ENCODE assay signal across 8 mouse cellular contexts in the genomic region with DNA sequence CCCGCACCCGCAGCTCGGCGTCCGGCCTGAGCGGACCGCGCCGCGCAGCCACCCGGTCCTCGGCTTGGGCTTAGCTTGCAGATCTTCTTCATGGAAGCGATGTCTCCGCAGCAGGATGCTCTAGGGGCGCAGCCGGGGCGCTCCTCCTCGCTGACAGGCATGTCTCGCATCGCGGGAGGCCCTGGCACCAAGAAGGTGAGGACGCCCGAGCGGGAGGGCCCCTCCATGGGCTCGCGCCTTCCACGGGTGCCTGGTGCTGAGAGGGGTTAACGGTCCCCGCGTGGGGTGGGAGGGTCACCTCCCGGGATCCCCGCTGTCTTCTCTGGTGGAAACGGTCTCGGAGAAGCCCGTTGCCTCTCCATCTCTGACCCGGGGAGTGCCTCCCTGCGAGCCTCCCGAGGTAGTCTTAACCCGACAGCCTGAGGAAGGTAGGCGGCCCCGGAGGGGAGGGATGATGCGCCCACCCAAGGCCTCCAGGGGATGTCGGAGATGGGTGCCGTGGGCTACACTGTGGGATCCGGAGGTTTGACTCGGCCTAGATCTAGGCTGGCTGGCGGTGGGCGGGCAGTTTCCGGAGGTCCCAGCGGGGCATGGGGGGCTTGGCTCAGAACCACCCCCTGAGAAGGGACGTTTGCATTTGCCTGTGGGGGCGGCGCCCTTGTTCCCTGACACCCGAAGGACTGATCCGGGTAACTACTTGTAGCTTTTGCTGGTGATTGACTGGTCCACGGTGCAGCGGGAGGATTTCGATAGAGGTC. TPM values are rescaled to one million over a fixed set of nuclear protein-coding genes. Genes with fewer than 3 reads are reported as not detected.
A peak's percentile ranks its signal among the peaks of the same experiment; 100 is the strongest.
DNase-seq lines count a peak whose midpoint lies in the region; ATAC-seq and TF ChIP-seq lines count a peak whose summit lies in the region.

No protein-coding gene starts in this region.

- no peak for TF ChIP-seq RAD21 in CH12.LX (IDR thresholded peaks at IDR 0.05; ENCODE audit: low read depth, low read length)

- H3K4me1 ChIP-seq in CH12.LX (ENCODE audit: control insufficient read depth in 1 of 2, insufficient read depth in 2 of 2): peaks cover 0 to 11% of the 10 kb centered on the region in 2 experiments; a peak in 2 of 4 replicates
- H3K4me1 ChIP-seq in embryonic fibroblast, embryonic 13.5 days (ENCODE audit: control insufficient read depth, insufficient read depth, low read length): no peaks in the 10 kb centered on the region
- H3K4me1 ChIP-seq in heart, embryonic 15.5 days (replicated peaks): peaks cover 21% of the 10 kb centered on the region

- dilution Hi-C loops in CH12.LX (cut with MboI; ENCODE audit: extremely low pct_ligation_motif_present, extremely low pct_unique_long_range_greater_than_20kb, low sequenced_read_pairs): no loop called here

- H3K9ac ChIP-seq in CH12.LX (ENCODE audit: insufficient read depth, low read depth): peak overlapping the region; percentile 1; the same call in 1 of the 2 replicates
- H3K9ac ChIP-seq in heart, embryonic 15.5 days: peak overlapping the region; percentile 56

- H3K4me3 ChIP-seq in CH12.LX (replicated peaks in 1 of 3; ENCODE audit: low read depth in 2 of 3, low read length in 2 of 3, poor library complexity in 1 of 3): peak overlapping the region; percentile 30 to 71 (median 65)
- H3K4me3 ChIP-seq in embryonic fibroblast, embryonic 13.5 days (ENCODE audit: insufficient read depth, low read length): peak overlapping the region; percentile 51
- peak overlapping the region; percentile 67 for H3K4me3 ChIP-seq in heart, embryonic 15.5 days

- H3K79me2 ChIP-seq in CH12.LX (replicated peaks; ENCODE audit: control insufficient read depth, extremely low read depth, insufficient read depth, poor library complexity, severe bottlenecking): no peaks in the 10 kb centered on the region

- DNase-seq in CH12.LX (ENCODE audit: extremely low read depth): no peak
- DNase-seq in adrenal gland, postnatal 36 days: peak; percentile 44 to 46
- DNase-seq in layer of hippocampus, adult 9-10 months (ENCODE audit: low spot score): peak; percentile 18
- peak; percentile 12 to 24 for DNase-seq in lung, adult 18-20 months
- DNase-seq in retina, embryonic 14.5 days (ENCODE audit: low spot score): peak; percentile 50
- peak; percentile 10 for DNase-seq in urinary bladder, postnatal 25 days (ENCODE audit: low spot score)

- H3K9me3 ChIP-seq in CH12.LX (replicated peaks; ENCODE audit: low read length): no peaks in the 10 kb centered on the region
- no peaks in the 10 kb centered on the region for H3K9me3 ChIP-seq in heart, embryonic 15.5 days (replicated peaks)

- no peaks in the 10 kb centered on the region for H3K36me3 ChIP-seq in CH12.LX (replicated peaks in 1 of 2; ENCODE audit: control insufficient read depth in 1 of 2, insufficient read depth in 1 of 2, low read length in 1 of 2)
- H3K36me3 ChIP-seq in heart, embryonic 15.5 days: no peaks in the 10 kb centered on the region

- under 1% methylated on average over 56 of the region's 58 CpGs for WGBS in heart, embryonic 15.5 days

- no peak overlapping the region for H3K27ac ChIP-seq in CH12.LX (ENCODE audit: insufficient read depth, low read depth)
- no peak overlapping the region for H3K27ac ChIP-seq in embryonic fibroblast, embryonic 13.5 days (ENCODE audit: insufficient read depth, low read length)
- no peak overlapping the region for H3K27ac ChIP-seq in heart, embryonic 15.5 days

- TF ChIP-seq POLR2A in CH12.LX (IDR thresholded peaks at IDR 0.05; ENCODE audit: low read depth, low read length): no peak
- TF ChIP-seq POLR2A in embryonic fibroblast, embryonic 13.5 days (IDR thresholded peaks at IDR 0.05; ENCODE audit: low read depth, low read length): no peak

- in situ Hi-C loops in CH12.LX (cut with MboI; ENCODE audit: low pct_ligation_motif_present, low pct_unique_long_range_greater_than_20kb, low sequenced_read_pairs): loop anchor here (25.0 kb wide), 2 partner anchors 428 to 603 kb away; partner anchors contain the start of genes 1810046K07Rik and Gm32742

- H3K4me2 ChIP-seq in CH12.LX (ENCODE audit: insufficient read depth, low read depth, poor library complexity, severe bottlenecking): peak overlapping the region; percentile 71
- H3K4me2 ChIP-seq in heart, embryonic 15.5 days: peak overlapping the region; percentile 98

- TF ChIP-seq EP300 in CH12.LX (IDR thresholded peaks at IDR 0.05; ENCODE audit: low read length): no peak

- TF ChIP-seq CTCF in CH12.LX (conservative IDR thresholded peaks at IDR 0.05 in 1 of 2, IDR thresholded peaks at IDR 0.05 in 1 of 2; ENCODE audit: low read depth in 2 of 2, low read length in 2 of 2): no peak
- no peak for TF ChIP-seq CTCF in embryonic fibroblast, embryonic 13.5 days (IDR thresholded peaks at IDR 0.05; ENCODE audit: borderline replicate concordance, insufficient read depth, low read length)

- peak; percentile 2; the same call in 1 of the 2 replicates for ATAC-seq in heart, embryonic 15.5 days (replicated peaks; ENCODE audit: insufficient number of reproducible peaks, insufficient read depth, low FRiP score, low read depth)

- H3K27me3 ChIP-seq in CH12.LX (replicated peaks): peaks cover 18% of the 10 kb centered on the region
- peaks cover 52% of the 10 kb centered on the region for H3K27me3 ChIP-seq in heart, embryonic 15.5 days

TF ChIP-seq in CH12.LX, 34 proteins besides CTCF, POLR2A, EP300 and RAD21:
- no peak for TF ChIP-seq POLR2AphosphoS2 (IDR thresholded peaks at IDR 0.05; ENCODE audit: low read depth, low read length)
- no peak for TF ChIP-seq ZKSCAN1 (IDR thresholded peaks at IDR 0.05; ENCODE audit: borderline replicate concordance, low read depth, low read length)
- no peak for TF ChIP-seq CHD2 (IDR thresholded peaks at IDR 0.05; ENCODE audit: low read length)
- no peak for TF ChIP-seq SMC3 (IDR thresholded peaks at IDR 0.05; ENCODE audit: low read depth, low read length)
- no peak for TF ChIP-seq MAZ (IDR thresholded peaks at IDR 0.05; ENCODE audit: low read depth, low read length)
- no peak for TF ChIP-seq MAX (IDR thresholded peaks at IDR 0.05; ENCODE audit: low read length)

RNA-seq across cellular contexts. Expression of gene Arhgap20, which starts 0.5 kb away (rescaled TPM):
- total RNA-seq in CH12.LX (2012; rRNA removed) (0.50 and 0.93 TPM in 2 replicates), CH12.LX (2014; rRNA removed) (0.54 and 0.65 TPM in 2 replicates)
- 0.60 TPM in 2 replicates for polyA plus RNA-seq in CH12.LX (2012; ENCODE audit: insufficient read length, low read depth)
- total RNA-seq in adrenal gland, postnatal 36 days (2021): 1 to 10 TPM; 1.9 to 3.1 TPM
- 6.6 and 15.6 TPM in 2 replicates for polyA plus RNA-seq in embryonic fibroblast, embryonic 13.5 days (2011; ENCODE audit: insufficient read length, low read depth, missing spikeins)
- 1.5 and 1.9 TPM in 2 replicates for polyA plus RNA-seq in heart, embryonic 15.5 days (2015; fragmentation: Nextera tagmentation; extraction: Ambion mirVana)
